Mouse (Mus musculus): ENCODE data around the gene Taar1. TPM values are rescaled to one million over a fixed set of nuclear protein-coding genes. Genes with fewer than 3 reads are reported as not detected.

Gene Taar1
- total RNA-seq, 2 experiments from 2014 or later, result not detected

Other genes starting within 250 kb of the Taar1 start
- 100 to 1,000 TPM; 227 to 240 TPM for gene Rps12, start 133.1 kb upstream of the Taar1 start, total RNA-seq (2021)
- 1 to 10 TPM; 7.9 TPM for gene Slc18b1, start 123.4 kb upstream of the Taar1 start, total RNA-seq (2021)
- gene Vnn3, start 68.9 kb upstream of the Taar1 start, total RNA-seq (2021), result under 1 TPM; 0.20 to 0.31 TPM
- gene Vnn1, start 25.7 kb upstream of the Taar1 start, total RNA-seq (2021), result under 1 TPM; 0.35 to 0.64 TPM
- not detected for gene Taar2, start 18.2 kb downstream of the Taar1 start, total RNA-seq (2021)
- gene Taar3, start 29.2 kb downstream of the Taar1 start, total RNA-seq (2021), result not detected
- not detected for gene Taar4, start 40.1 kb downstream of the Taar1 start, total RNA-seq (2021)
- not detected for gene Taar5, start 50.4 kb downstream of the Taar1 start, total RNA-seq (2021)
- not detected for gene Taar6, start 65.3 kb downstream of the Taar1 start, total RNA-seq (2021)
- gene Taar7a, start 73.1 kb downstream of the Taar1 start, total RNA-seq (2021), result not detected
- gene Taar7b, start 79.6 kb downstream of the Taar1 start, total RNA-seq (2021), result not detected
- not detected for gene Taar7d, start 106.9 kb downstream of the Taar1 start, total RNA-seq (2021)
- not detected for gene Taar7e, start 117.3 kb downstream of the Taar1 start, total RNA-seq (2021)
- gene Taar7f, start 129.2 kb downstream of the Taar1 start, total RNA-seq (2021), result not detected
- not detected for gene Taar8a, start 156.1 kb downstream of the Taar1 start, total RNA-seq (2021)
- not detected for gene Taar8b, start 171.9 kb downstream of the Taar1 start, total RNA-seq (2021)
- gene Taar8c, start 181.6 kb downstream of the Taar1 start, total RNA-seq (2021), result not detected
- gene Taar9, start 189.2 kb downstream of the Taar1 start, total RNA-seq (2021), result not detected
- 10 to 100 TPM; 44.9 to 51.8 TPM for gene Stx7, start 228.9 kb downstream of the Taar1 start, total RNA-seq (2021)

Measured in heart, adult 18-20 months (tissue).